Mouse (Mus musculus): ENCODE measurements around the gene Cln3. TPM values are rescaled to one million over a fixed set of nuclear protein-coding genes. Genes with fewer than 3 reads are reported as not detected.
A peak's percentile ranks its signal among the peaks of the same experiment; 100 is the strongest.

Gene Cln3
- polyA plus RNA-seq, 1 experiment from 2014 or later, result 27.8 TPM

- Histone ChIP-seq H3K27me3 (replicated peaks; ENCODE audit: control insufficient read depth, insufficient read depth, low read length) (no peaks in the 10 kb centered on the region), H3K9me3 (ENCODE audit: control insufficient read depth, low read length) (no peaks in the 10 kb centered on the region), H3K4me1 (ENCODE audit: control insufficient read depth, insufficient read depth, low read length) (no peaks in the 10 kb centered on the region), H3K36me3 (ENCODE audit: control insufficient read depth, insufficient read depth, low read length) (no peaks in the 10 kb centered on the region), H3K4me2 (ENCODE audit: low read depth, low read length) (no peak overlapping the region), H3K27ac (replicated peaks; ENCODE audit: low read depth, low read length) (0 out of 2 replicates have a peak overlapping the region, but pooled peaks have one; percentile 25), H3K9ac (ENCODE audit: low read depth, low read length) (peak overlapping the region; percentile 55), H3K4me3 (ENCODE audit: low read depth, low read length) (no peak overlapping the region)
- ATAC-seq (ENCODE audit: low read depth) (no peak; the same call in 1 of the 2 replicates), DNase-seq (ENCODE audit: low spot score) (peak; percentile 81)
- WGBS, result 7% methylated on average over 1 of the region's 1 CpGs
Observed at GRCm38 (mm10) chr7:126528166-126528577, 57.4 kb downstream of the Cln3 start.

GRCm38 (mm10) chr7:126523316-126523715 is 62.3 kb downstream of the Cln3 start:
- no peaks in the 10 kb centered on the region for H3K36me3 ChIP-seq (ENCODE audit: control insufficient read depth, insufficient read depth, low read length)
- no peaks in the 10 kb centered on the region for H3K9me3 ChIP-seq (ENCODE audit: control insufficient read depth, low read length)
- no peak for DNase-seq (ENCODE audit: low spot score)
- 78% methylated on average over 3 of the region's 3 CpGs for WGBS
- H3K9ac ChIP-seq (ENCODE audit: low read depth, low read length), result no peak overlapping the region
- no peak overlapping the region for H3K4me2 ChIP-seq (ENCODE audit: low read depth, low read length)
- no peak overlapping the region for H3K27ac ChIP-seq (replicated peaks; ENCODE audit: low read depth, low read length)
- ATAC-seq (ENCODE audit: low read depth), result no peak
- H3K4me3 ChIP-seq (ENCODE audit: low read depth, low read length), result no peak overlapping the region
- H3K27me3 ChIP-seq (replicated peaks; ENCODE audit: control insufficient read depth, insufficient read depth, low read length), result no peaks in the 10 kb centered on the region
- no peaks in the 10 kb centered on the region for H3K4me1 ChIP-seq (ENCODE audit: control insufficient read depth, insufficient read depth, low read length)

Small RNA genes lying within 50 kb of the gene (microRNA-seq; reads per million reads assigned to microRNA genes)
- 1.2 reads per million for gene Mir7059 (ENCODE audit: borderline number of aligned reads)

Other genes starting within 250 kb of the Cln3 start
- gene Lat, start 216.2 kb downstream of the Cln3 start, polyA plus RNA-seq (2014; fragmentation: Nextera tagmentation; extraction: Ambion mirVana), result 2.3 TPM in 2 replicates
- 40.4 and 43.8 TPM in 2 replicates for gene Spns1, start 208.4 kb downstream of the Cln3 start, polyA plus RNA-seq (2014; fragmentation: Nextera tagmentation; extraction: Ambion mirVana)
- 2.5 and 2.6 TPM in 2 replicates for gene Nfatc2ip, start 189.1 kb downstream of the Cln3 start, polyA plus RNA-seq (2014; fragmentation: Nextera tagmentation; extraction: Ambion mirVana)
- gene Cd19, start 170.9 kb downstream of the Cln3 start, polyA plus RNA-seq (2014; fragmentation: Nextera tagmentation; extraction: Ambion mirVana), result 0.19 and 0.28 TPM in 2 replicates
- gene Rabep2, start 157.1 kb downstream of the Cln3 start, polyA plus RNA-seq (2014; fragmentation: Nextera tagmentation; extraction: Ambion mirVana), result 26.4 and 28.9 TPM in 2 replicates
- 235 and 334 TPM in 2 replicates for gene Atp2a1, start 122.7 kb downstream of the Cln3 start, polyA plus RNA-seq (2014; fragmentation: Nextera tagmentation; extraction: Ambion mirVana)
- 44.3 and 46.3 TPM in 2 replicates for gene Sh2b1, start 110.4 kb downstream of the Cln3 start, polyA plus RNA-seq (2014; fragmentation: Nextera tagmentation; extraction: Ambion mirVana)
- gene Tufm, start 98.5 kb downstream of the Cln3 start, polyA plus RNA-seq (2014; fragmentation: Nextera tagmentation; extraction: Ambion mirVana), result 127 and 130 TPM in 2 replicates
- gene Atxn2l, start 82.4 kb downstream of the Cln3 start, polyA plus RNA-seq (2014; fragmentation: Nextera tagmentation; extraction: Ambion mirVana), result 49.8 and 54.8 TPM in 2 replicates
- gene Eif3c, start 19.4 kb downstream of the Cln3 start, polyA plus RNA-seq (2014; fragmentation: Nextera tagmentation; extraction: Ambion mirVana), result 158 and 167 TPM in 2 replicates
- 0.97 and 1.8 TPM in 2 replicates for gene Apobr, start 875 bp downstream of the Cln3 start, polyA plus RNA-seq (2014; fragmentation: Nextera tagmentation; extraction: Ambion mirVana)
- not detected in 2 replicates for gene Il27, start 9.1 kb upstream of the Cln3 start, polyA plus RNA-seq (2014; fragmentation: Nextera tagmentation; extraction: Ambion mirVana)
- gene Nupr1, start 45.0 kb upstream of the Cln3 start, polyA plus RNA-seq (2014; fragmentation: Nextera tagmentation; extraction: Ambion mirVana), result 29.3 and 39.9 TPM in 2 replicates
- gene Sgf29, start 63.5 kb upstream of the Cln3 start, polyA plus RNA-seq (2014; fragmentation: Nextera tagmentation; extraction: Ambion mirVana), result 40.8 and 45.4 TPM in 2 replicates
- 13.5 and 17.9 TPM in 2 replicates for gene Sult1a1, start 90.6 kb upstream of the Cln3 start, polyA plus RNA-seq (2014; fragmentation: Nextera tagmentation; extraction: Ambion mirVana)
- 108 and 130 TPM in 2 replicates for gene Bola2, start 109.6 kb upstream of the Cln3 start, polyA plus RNA-seq (2014; fragmentation: Nextera tagmentation; extraction: Ambion mirVana)
- gene Slx1b, start 110.0 kb upstream of the Cln3 start, polyA plus RNA-seq (2014; fragmentation: Nextera tagmentation; extraction: Ambion mirVana), result 5.3 and 6.4 TPM in 2 replicates
- 44.9 and 45.2 TPM in 2 replicates for gene Coro1a, start 122.0 kb upstream of the Cln3 start, polyA plus RNA-seq (2014; fragmentation: Nextera tagmentation; extraction: Ambion mirVana)
- gene Mapk3, start 173.8 kb upstream of the Cln3 start, polyA plus RNA-seq (2014; fragmentation: Nextera tagmentation; extraction: Ambion mirVana), result 61.9 and 62.3 TPM in 2 replicates
- 2.1 and 5.1 TPM in 2 replicates for gene Gdpd3, start 180.5 kb upstream of the Cln3 start, polyA plus RNA-seq (2014; fragmentation: Nextera tagmentation; extraction: Ambion mirVana)
- gene Ypel3, start 191.1 kb upstream of the Cln3 start, polyA plus RNA-seq (2014; fragmentation: Nextera tagmentation; extraction: Ambion mirVana), result 117 and 123 TPM in 2 replicates
- gene Tbx6, start 195.7 kb upstream of the Cln3 start, polyA plus RNA-seq (2014; fragmentation: Nextera tagmentation; extraction: Ambion mirVana), result 0.24 and 0.35 TPM in 2 replicates
- 214 and 256 TPM in 2 replicates for gene Ppp4c, start 206.7 kb upstream of the Cln3 start, polyA plus RNA-seq (2014; fragmentation: Nextera tagmentation; extraction: Ambion mirVana)
- gene Fam57b, start 211.9 kb upstream of the Cln3 start, polyA plus RNA-seq (2014; fragmentation: Nextera tagmentation; extraction: Ambion mirVana), result 1.1 and 1.9 TPM in 2 replicates
- gene 4930451I11Rik, start 245.8 kb upstream of the Cln3 start, polyA plus RNA-seq (2014; fragmentation: Nextera tagmentation; extraction: Ambion mirVana), result not detected in 2 replicates

All from embryonic facial prominence, embryonic 14.5 days (tissue).